Mouse (Mus musculus) heart, adult 11 months (tissue): ENCODE measurements at regions not wholly inside any gene's neighbourhood (a gene's known extent, or its start where the extent isn't known, plus 50 kb on each side); places are given as distances from the start of the nearest gene placed in this dataset.

Experiments
- DNase-seq: peaks from one replicate; pipeline ENCODE4 v3.0.0; 2022

- DNase-seq, result peak; percentile 19
Measured at GRCm38 (mm10) chr14:67139152-67139551, 1130.1 kb upstream of the Gulo start.

- DNase-seq, result no peak
Measured at GRCm38 (mm10) chr14:67136141-67136498, 1127.1 kb upstream of the Gulo start.

GRCm38 (mm10) chr14:67135221-67136140, 1126.5 kb upstream of the Gulo start:
- peak; percentile 99 for DNase-seq

GRCm38 (mm10) chr14:67133221-67133620, 1124.2 kb upstream of the Gulo start:
- peak; percentile 71 for DNase-seq

GRCm38 (mm10) chr14:67127118-67127517, 1118.1 kb upstream of the Gulo start:
- no peak for DNase-seq

- DNase-seq, result no peak
Measured at GRCm38 (mm10) chr14:67126254-67126653, 1117.2 kb upstream of the Gulo start.

GRCm38 (mm10) chr14:67123300-67123699, 1114.3 kb upstream of the Gulo start:
- DNase-seq, result no peak
